Comparison of ENCODE assay signal across 8 mouse cellular contexts in the genomic region with DNA sequence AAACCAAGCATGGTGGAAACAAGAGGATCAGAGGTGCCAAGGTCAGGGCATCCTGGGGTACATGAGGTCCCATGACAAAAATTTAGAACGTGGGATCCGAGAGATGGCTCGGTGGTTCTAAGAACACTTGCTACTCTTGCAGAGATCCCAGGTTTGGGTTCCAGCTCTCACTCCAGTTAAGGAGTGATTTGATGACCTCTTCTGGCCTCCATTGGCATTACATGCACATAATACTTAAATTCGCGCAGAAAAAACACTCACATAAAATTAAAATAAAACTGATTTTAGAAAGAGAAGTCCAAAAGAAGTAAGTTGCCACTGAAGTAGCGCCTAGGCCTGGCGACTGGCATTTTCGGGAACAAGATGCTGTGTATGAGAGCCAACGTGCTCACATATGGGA. TPM values are rescaled to one million over a fixed set of nuclear protein-coding genes. Genes with fewer than 3 reads are reported as not detected.
DNase-seq lines count a peak whose midpoint lies in the region; ATAC-seq lines count a peak whose summit lies in the region.

No protein-coding gene starts in this region.

- peak; percentile 32 for DNase-seq in cerebellum, adult 8-10 months
- DNase-seq in layer of hippocampus, adult 11-12 months (ENCODE audit: low spot score) = peak; percentile 53
- DNase-seq in layer of hippocampus, adult 9-10 months (ENCODE audit: low spot score) = no peak
- DNase-seq in A20 (ENCODE audit: low read depth, low spot score) = peak; percentile 46
- DNase-seq in embryo, embryonic 11.5 days (ENCODE audit: low read depth, low spot score) = peak; percentile 22
- DNase-seq in mesoderm, embryonic 11.5 days (ENCODE audit: low read depth, low spot score) = peak; percentile 56

- no peak for ATAC-seq in cerebellum, adult (ENCODE audit: insufficient number of reproducible peaks, low FRiP score, low TSS enrichment)
- no peak for ATAC-seq in megakaryocyte-erythroid progenitor cell, adult 5-6 weeks (replicated peaks; ENCODE audit: low FRiP score, low TSS enrichment, poor library complexity, severe bottlenecking)

RNA-seq across cellular contexts. Expression of a gene that starts 4.4 kb away (rescaled TPM):
- not detected in 2 replicates for total RNA-seq in megakaryocyte-erythroid progenitor cell, adult 5-6 weeks (2014; fragmentation: Nextera tagmentation)
- total RNA-seq in megakaryocyte-erythroid progenitor cell, adult 5-6 weeks (2017) = not detected in 2 replicates

RNA-seq across cellular contexts. Expression of a gene that starts 12.2 kb away (rescaled TPM):
- not detected in 2 replicates for total RNA-seq in megakaryocyte-erythroid progenitor cell, adult 5-6 weeks (2014; fragmentation: Nextera tagmentation)
- 2.1 TPM in 1 of 2 replicates, not detected in the other for total RNA-seq in megakaryocyte-erythroid progenitor cell, adult 5-6 weeks (2017)

RNA-seq across cellular contexts. Expression of a gene that starts 15.8 kb away (rescaled TPM):
- 40.8 and 50.5 TPM in 2 replicates for total RNA-seq in megakaryocyte-erythroid progenitor cell, adult 5-6 weeks (2014; fragmentation: Nextera tagmentation)
- 35.3 and 43.5 TPM in 2 replicates for total RNA-seq in megakaryocyte-erythroid progenitor cell, adult 5-6 weeks (2017)

RNA-seq across cellular contexts. Expression of a gene that starts 15.9 kb away (rescaled TPM):
- total RNA-seq in megakaryocyte-erythroid progenitor cell, adult 5-6 weeks (2014; fragmentation: Nextera tagmentation) = 8.5 and 16.1 TPM in 2 replicates
- total RNA-seq in megakaryocyte-erythroid progenitor cell, adult 5-6 weeks (2017) = 6.5 and 12.5 TPM in 2 replicates

RNA-seq across cellular contexts. Expression of a gene that starts 33.4 kb away (rescaled TPM):
- 24.3 and 26.4 TPM in 2 replicates for total RNA-seq in megakaryocyte-erythroid progenitor cell, adult 5-6 weeks (2014; fragmentation: Nextera tagmentation)
- 16.2 and 24.6 TPM in 2 replicates for total RNA-seq in megakaryocyte-erythroid progenitor cell, adult 5-6 weeks (2017)
